Mouse (Mus musculus) myocyte (in vitro differentiated cells): ENCODE data around the gene Zfp184.

Source experiments
- CEBPB ChIP-seq: IDR thresholded peaks from 2 replicates; pipeline ENCODE4 v1.6.1; 2011; ENCODE audit warnings: mild to moderate bottlenecking, moderate library complexity; ENCODE audit not compliant: poor library complexity, insufficient read depth, severe bottlenecking
- E2F4 ChIP-seq: IDR thresholded peaks from one replicate; pipeline ENCODE4 v1.6.1; 2011; ENCODE audit warnings: mild to moderate bottlenecking, control low read depth, moderate library complexity; ENCODE audit not compliant: insufficient read depth
- MAX ChIP-seq: IDR thresholded peaks from one replicate; pipeline ENCODE4 v1.6.1; 2011; ENCODE audit warnings: low read depth, mild to moderate bottlenecking, control low read depth
- MYOD1 ChIP-seq, 3 experiments: IDR thresholded peaks; one replicate each; pipeline ENCODE4 v1.6.1; 2011; ENCODE audit warnings: control low read depth in 2 of 3, low read depth in 2 of 3, mild to moderate bottlenecking in 2 of 3, moderate library complexity in 1 of 3; ENCODE audit not compliant: insufficient read length in 2 of 3, control insufficient read depth in 1 of 3
- MYOG ChIP-seq, 3 experiments: IDR thresholded peaks; one replicate each; pipeline ENCODE4 v1.6.1; 2011; ENCODE audit warnings: control low read depth in 2 of 3, low read depth in 2 of 3, mild to moderate bottlenecking in 2 of 3; ENCODE audit not compliant: insufficient read length in 2 of 3, control insufficient read depth in 1 of 3, insufficient read depth in 1 of 3
- POLR2A ChIP-seq: IDR thresholded peaks from one replicate; pipeline ENCODE4 v1.6.1; 2011; ENCODE audit warnings: low read depth, mild to moderate bottlenecking, control low read depth, moderate library complexity; ENCODE audit not compliant: insufficient read length
- POLR2AphosphoS2 ChIP-seq: IDR thresholded peaks from one replicate; pipeline ENCODE4 v1.6.1; 2011; ENCODE audit warnings: low read depth, control low read depth; ENCODE audit not compliant: insufficient read length
- SRF ChIP-seq: IDR thresholded peaks from one replicate; pipeline ENCODE4 v1.6.1; 2011; ENCODE audit warnings: low read depth; ENCODE audit not compliant: control insufficient read depth, insufficient read length
- TCF12 ChIP-seq: IDR thresholded peaks from one replicate; pipeline ENCODE4 v1.6.1; 2011; ENCODE audit warnings: mild to moderate bottlenecking, control low read depth; ENCODE audit not compliant: poor library complexity, insufficient read depth, severe bottlenecking
- TCF3 ChIP-seq: IDR thresholded peaks from one replicate; pipeline ENCODE4 v1.6.1; 2011; ENCODE audit warnings: low read depth, control low read depth; ENCODE audit not compliant: insufficient read length

- TF ChIP-seq CEBPB (no peak), MAX (no peak), TCF12 (no peak), POLR2A (no peak), POLR2AphosphoS2 (no peak), TCF3 (no peak), E2F4 (no peak), SRF (no peak), MYOD1 (IDR thresholded peaks at IDR 0.05; ENCODE audit: control insufficient read depth in 1 of 3, insufficient read length in 2 of 3, low read depth in 2 of 3) (no peak), MYOG (IDR thresholded peaks at IDR 0.05; ENCODE audit: control insufficient read depth in 1 of 3, insufficient read depth in 1 of 3, insufficient read length in 2 of 3, low read depth in 2 of 3) (no peak)
Measured at GRCm38 (mm10) chr13:21916056-21916455, 28.8 kb upstream of the Zfp184 start.
